Mouse (Mus musculus) heart, postnatal 36 days (tissue): ENCODE data around the gene Polr2e. TPM values are rescaled to one million over a fixed set of nuclear protein-coding genes. Genes with fewer than 3 reads are reported as not detected.
"Not testable (repeated sequence)": the region's sequence is repeated elsewhere in the genome, so short reads cannot be mapped to it uniquely, and the experiment has no call there.

Experiments used
- DNase-seq, 2 experiments: peaks; one replicate each; pipeline ENCODE4 v3.0.0; 2021 to 2022
- intact Hi-C: fragments of 180-260 bp; cut with DNase I; formaldehyde crosslinking; loops from one replicate; pipeline ENCODE4 v1.15.1; 2025
- total RNA-seq, 2 experiments: library from RNA; stranded (reverse); gene quantifications; 2 replicates each; pipeline ENCODE4 v1.2.3; 2021

Gene Polr2e
- total RNA-seq, 2 experiments from 2014 or later = 88.5 to 96.4 TPM

- no peak for DNase-seq
- intact Hi-C loops = no loop called here
Measured at GRCm38 (mm10) chr10:80063104-80063503, 23.5 kb upstream of the Polr2e start.

GRCm38 (mm10) chr10:80057683-80058326, 18.2 kb upstream of the Polr2e start:
- no peak for DNase-seq
- intact Hi-C loops = no loop called here

- intact Hi-C loops = no loop called here
- DNase-seq = no peak
Measured at GRCm38 (mm10) chr10:80056976-80057682, 17.5 kb upstream of the Polr2e start.

GRCm38 (mm10) chr10:80056506-80056905, 16.9 kb upstream of the Polr2e start:
- no peak for DNase-seq
- intact Hi-C loops = no loop called here

GRCm38 (mm10) chr10:80055891-80056290, 16.3 kb upstream of the Polr2e start:
- intact Hi-C loops = no loop called here
- DNase-seq = no peak

- DNase-seq = no peak
- intact Hi-C loops = no loop called here
Measured at GRCm38 (mm10) chr10:80055364-80055763, 15.8 kb upstream of the Polr2e start.

GRCm38 (mm10) chr10:80054911-80055310, 15.3 kb upstream of the Polr2e start:
- DNase-seq = not testable (repeated sequence)
- intact Hi-C loops = loop anchor here (1.0 kb wide), 1 partner anchor 59 kb away; no protein-coding TSS in a partner anchor

- intact Hi-C loops = loop anchor here (1.0 kb wide), 1 partner anchor 60 kb away; no protein-coding TSS in a partner anchor
- peak; percentile 73 to 82 for DNase-seq
Measured at GRCm38 (mm10) chr10:80053831-80054815, 14.5 kb upstream of the Polr2e start.

GRCm38 (mm10) chr10:80053259-80053780, 13.7 kb upstream of the Polr2e start:
- intact Hi-C loops = no loop called here
- peak; percentile 99 for DNase-seq

- intact Hi-C loops = no loop called here
Measured at GRCm38 (mm10) chr10:80052374-80052764, 12.8 kb upstream of the Polr2e start.

GRCm38 (mm10) chr10:80051618-80052373, 12.2 kb upstream of the Polr2e start:
- DNase-seq = peak; percentile 43 to 58
- intact Hi-C loops = no loop called here

More at GRCm38 (mm10) chr10:80052374-80052764, 12.8 kb upstream of the Polr2e start:
- no peak for DNase-seq

GRCm38 (mm10) chr10:80050885-80051617, 11.5 kb upstream of the Polr2e start:
- no peak for DNase-seq
- intact Hi-C loops = no loop called here

GRCm38 (mm10) chr10:80050244-80050643, 10.6 kb upstream of the Polr2e start:
- intact Hi-C loops = no loop called here
- no peak for DNase-seq

GRCm38 (mm10) chr10:80048834-80049233, 9.2 kb upstream of the Polr2e start:
- intact Hi-C loops = no loop called here
- DNase-seq = no peak

- DNase-seq = no peak
- intact Hi-C loops = no loop called here
Measured at GRCm38 (mm10) chr10:80048396-80048795, 8.8 kb upstream of the Polr2e start.

- intact Hi-C loops = no loop called here
- no peak for DNase-seq
Measured at GRCm38 (mm10) chr10:80047041-80047565, 7.5 kb upstream of the Polr2e start, which contains the start of gene Gpx4. Gpx4 (plus strand) TSS chr10:80047166.

GRCm38 (mm10) chr10:80045766-80046165, 6.2 kb upstream of the Polr2e start:
- intact Hi-C loops = no loop called here
- no peak for DNase-seq

- DNase-seq, intact Hi-C loops: not testable (repeated sequence)
Measured at GRCm38 (mm10) chr10:80045364-80045763, 5.8 kb upstream of the Polr2e start.

- intact Hi-C loops = no loop called here
- DNase-seq = no peak
Measured at GRCm38 (mm10) chr10:80044087-80044486, 4.5 kb upstream of the Polr2e start.
